Mouse (Mus musculus): ENCODE data around the gene Csnk1g2. TPM values are rescaled to one million over a fixed set of nuclear protein-coding genes. Genes with fewer than 3 reads are reported as not detected.
A peak's percentile ranks its signal among the peaks of the same experiment; 100 is the strongest.
"Not testable (repeated sequence)": the region's sequence is repeated elsewhere in the genome, so short reads cannot be mapped to it uniquely, and the experiment has no call there.

Gene Csnk1g2
- polyA plus RNA-seq, 1 experiment = 166 TPM

DNA sequence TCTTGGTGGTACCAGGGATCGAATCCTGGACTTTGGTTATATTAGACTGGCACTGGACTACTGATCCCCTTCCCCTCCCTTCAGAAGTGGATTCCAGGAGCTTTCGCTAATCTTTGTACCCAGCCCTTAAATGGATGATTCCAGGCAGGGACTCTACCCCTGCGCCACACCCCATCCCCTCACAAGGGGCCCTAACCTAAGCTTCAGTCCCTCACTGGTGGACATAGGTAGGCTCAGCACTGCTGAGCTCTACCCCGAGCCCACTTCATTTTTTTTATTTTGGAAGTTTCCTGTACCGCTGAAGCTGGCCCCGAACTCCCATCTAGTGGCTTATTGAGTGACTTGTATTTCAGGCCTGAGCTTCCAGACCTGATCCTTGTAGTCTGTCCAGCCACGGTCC lies 19.3 kb upstream of the Csnk1g2 start:
- DNase-seq = no peak
- peaks cover 8% of the 10 kb centered on the region for H3K4me1 ChIP-seq (ENCODE audit: control insufficient read depth, insufficient read depth, low read length)
- 25% methylated on average over 7 of the region's 7 CpGs for WGBS
- H3K27ac ChIP-seq (ENCODE audit: insufficient read depth, low read depth, low read length) = peak overlapping the region; percentile 67
- TF ChIP-seq CTCF (conservative IDR thresholded peaks at IDR 0.05; ENCODE audit: insufficient read depth, insufficient read length, low read depth, low read length) (no peak), POLR2A (IDR thresholded peaks at IDR 0.05; ENCODE audit: low read depth, low read length) (no peak)
- no peaks in the 10 kb centered on the region for H3K36me3 ChIP-seq (ENCODE audit: control insufficient read depth, insufficient read depth, low read length)
- no peaks in the 10 kb centered on the region for H3K27me3 ChIP-seq (replicated peaks; ENCODE audit: control insufficient read depth, insufficient read depth, low read length)
- peak overlapping the region; percentile 87 for H3K4me3 ChIP-seq (ENCODE audit: insufficient read depth, low read depth, low read length)

DNA sequence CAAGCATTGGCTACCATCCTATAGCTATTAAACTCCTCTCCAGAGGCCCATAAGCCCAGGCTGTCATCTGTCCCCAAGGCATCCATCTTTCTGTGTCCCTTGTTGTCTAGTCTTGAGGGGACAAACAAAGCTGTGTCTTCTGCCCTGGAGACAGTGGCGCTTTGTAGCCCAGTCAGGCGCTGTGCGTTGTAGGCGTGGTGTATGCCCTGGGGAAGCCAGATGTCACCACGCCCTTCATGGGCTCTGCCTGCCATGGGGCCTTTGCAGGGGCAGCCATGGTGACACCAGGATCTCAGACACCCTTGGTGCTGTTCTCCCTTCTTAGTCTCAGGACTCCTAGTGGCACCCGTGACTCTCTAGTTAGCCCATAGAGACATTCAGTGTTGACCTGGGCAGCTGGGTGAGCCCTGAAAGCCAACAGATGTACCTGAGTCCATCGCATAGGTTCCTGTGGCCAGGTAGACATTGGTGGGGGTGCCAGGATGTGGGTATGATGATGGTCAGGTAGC lies 18.6 kb upstream of the Csnk1g2 start:
- no peaks in the 10 kb centered on the region for H3K36me3 ChIP-seq (ENCODE audit: control insufficient read depth, insufficient read depth, low read length)
- H3K4me3 ChIP-seq (ENCODE audit: insufficient read depth, low read depth, low read length) = no peak overlapping the region
- H3K27me3 ChIP-seq (replicated peaks; ENCODE audit: control insufficient read depth, insufficient read depth, low read length) = no peaks in the 10 kb centered on the region
- WGBS = 91% methylated on average over 7 of the region's 7 CpGs
- no peak for TF ChIP-seq CTCF (conservative IDR thresholded peaks at IDR 0.05; ENCODE audit: insufficient read depth, insufficient read length, low read depth, low read length)
- no peak for TF ChIP-seq POLR2A (IDR thresholded peaks at IDR 0.05; ENCODE audit: low read depth, low read length)
- H3K27ac ChIP-seq (ENCODE audit: insufficient read depth, low read depth, low read length) = no peak overlapping the region
- no peak for DNase-seq
- peaks cover 8% of the 10 kb centered on the region for H3K4me1 ChIP-seq (ENCODE audit: control insufficient read depth, insufficient read depth, low read length)

GRCm38 (mm10) chr10:80604988-80605387 lies 17.6 kb upstream of the Csnk1g2 start:
- Histone ChIP-seq H3K4me1 (ENCODE audit: control insufficient read depth, insufficient read depth, low read length) (peaks cover 8% of the 10 kb centered on the region), H3K27ac (ENCODE audit: insufficient read depth, low read depth, low read length) (no peak overlapping the region), H3K4me3 (ENCODE audit: insufficient read depth, low read depth, low read length) (no peak overlapping the region), H3K36me3 (ENCODE audit: control insufficient read depth, insufficient read depth, low read length) (no peaks in the 10 kb centered on the region), H3K27me3 (replicated peaks; ENCODE audit: control insufficient read depth, insufficient read depth, low read length) (no peaks in the 10 kb centered on the region)
- DNase-seq = no peak
- WGBS = 83% methylated on average over 2 of the region's 2 CpGs
- TF ChIP-seq POLR2A (IDR thresholded peaks at IDR 0.05; ENCODE audit: low read depth, low read length) (no peak), CTCF (conservative IDR thresholded peaks at IDR 0.05; ENCODE audit: insufficient read depth, insufficient read length, low read depth, low read length) (no peak)

DNA sequence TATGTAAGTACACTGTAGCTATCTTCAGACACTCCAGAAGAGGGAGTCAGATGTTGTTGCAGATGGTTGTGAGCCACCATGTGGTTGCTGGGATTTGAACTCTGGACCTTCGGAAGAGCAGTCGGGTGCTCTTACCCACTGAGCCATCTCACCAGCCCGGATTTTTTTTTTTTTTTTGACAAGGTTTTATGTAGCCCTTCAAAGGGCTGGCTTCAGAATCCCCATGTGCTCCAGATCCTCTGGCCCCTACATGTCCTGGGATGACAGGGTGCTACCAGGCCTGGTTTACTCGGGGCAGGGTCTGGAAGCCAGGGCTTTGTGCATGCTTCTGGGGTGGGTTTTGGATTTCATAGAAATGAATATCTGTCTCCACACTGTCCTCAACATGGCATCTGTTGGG lies 16.9 kb upstream of the Csnk1g2 start, which contains the start of gene Gm49322:
Gm49322 (plus strand) TSS at position 301 of the 400 bp plus-strand sequence.
- H3K4me1 ChIP-seq (ENCODE audit: control insufficient read depth, insufficient read depth, low read length); H3K36me3 ChIP-seq (ENCODE audit: control insufficient read depth, insufficient read depth, low read length); H3K27me3 ChIP-seq (replicated peaks; ENCODE audit: control insufficient read depth, insufficient read depth, low read length); H3K4me3 ChIP-seq (ENCODE audit: insufficient read depth, low read depth, low read length); H3K27ac ChIP-seq (ENCODE audit: insufficient read depth, low read depth, low read length); DNase-seq: not testable (repeated sequence)
- 67% methylated on average over 4 of the region's 4 CpGs for WGBS

- WGBS = 82% methylated on average over 23 of the region's 23 CpGs
- TF ChIP-seq CTCF (conservative IDR thresholded peaks at IDR 0.05; ENCODE audit: insufficient read depth, insufficient read length, low read depth, low read length) (no peak), POLR2A (IDR thresholded peaks at IDR 0.05; ENCODE audit: low read depth, low read length) (no peak)
- Histone ChIP-seq H3K4me1 (ENCODE audit: control insufficient read depth, insufficient read depth, low read length) (peaks cover 8% of the 10 kb centered on the region), H3K36me3 (ENCODE audit: control insufficient read depth, insufficient read depth, low read length) (no peaks in the 10 kb centered on the region), H3K27me3 (replicated peaks; ENCODE audit: control insufficient read depth, insufficient read depth, low read length) (no peaks in the 10 kb centered on the region), H3K4me3 (ENCODE audit: insufficient read depth, low read depth, low read length) (no peak overlapping the region), H3K27ac (ENCODE audit: insufficient read depth, low read depth, low read length) (no peak overlapping the region)
- DNase-seq = no peak
Measured at GRCm38 (mm10) chr10:80606306-80606705, 16.3 kb upstream of the Csnk1g2 start.

DNA sequence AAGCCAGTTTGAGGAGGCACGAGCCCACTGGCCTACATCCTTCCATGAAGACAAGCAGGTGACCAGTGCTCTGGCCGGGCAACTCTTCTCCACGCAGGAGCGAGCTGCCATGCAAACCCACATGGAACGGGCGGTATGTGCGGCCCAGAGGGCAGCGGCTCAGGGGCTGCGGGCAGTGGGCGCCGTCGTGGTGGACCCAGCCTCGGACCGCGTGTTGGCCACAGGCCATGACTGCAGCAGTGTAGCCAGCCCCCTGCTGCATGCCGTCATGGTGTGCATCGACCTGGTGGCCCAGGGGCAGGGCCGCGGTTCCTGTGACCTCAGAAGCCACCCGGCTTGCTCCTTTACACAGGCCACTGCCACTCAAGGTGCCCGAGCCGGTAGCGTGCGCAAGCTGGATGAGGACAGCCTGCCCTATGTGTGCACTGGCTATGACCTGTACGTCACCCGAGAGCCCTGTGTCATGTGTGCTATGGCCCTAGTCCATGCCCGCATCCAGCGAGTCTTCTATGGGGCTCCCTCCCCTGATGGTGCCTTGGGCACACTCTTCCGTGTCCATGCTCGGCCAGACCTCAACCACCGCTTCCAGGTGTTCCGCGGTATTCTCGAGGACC lies 15.8 kb upstream of the Csnk1g2 start:
- WGBS = 90% methylated on average over 34 of the region's 34 CpGs
- Histone ChIP-seq H3K27me3 (replicated peaks; ENCODE audit: control insufficient read depth, insufficient read depth, low read length) (no peaks in the 10 kb centered on the region), H3K36me3 (ENCODE audit: control insufficient read depth, insufficient read depth, low read length) (no peaks in the 10 kb centered on the region), H3K4me3 (ENCODE audit: insufficient read depth, low read depth, low read length) (no peak overlapping the region), H3K27ac (ENCODE audit: insufficient read depth, low read depth, low read length) (no peak overlapping the region), H3K4me1 (ENCODE audit: control insufficient read depth, insufficient read depth, low read length) (peaks cover 8% of the 10 kb centered on the region)
- no peak for DNase-seq
- TF ChIP-seq POLR2A (IDR thresholded peaks at IDR 0.05; ENCODE audit: low read depth, low read length) (no peak), CTCF (conservative IDR thresholded peaks at IDR 0.05; ENCODE audit: insufficient read depth, insufficient read length, low read depth, low read length) (no peak)

DNA sequence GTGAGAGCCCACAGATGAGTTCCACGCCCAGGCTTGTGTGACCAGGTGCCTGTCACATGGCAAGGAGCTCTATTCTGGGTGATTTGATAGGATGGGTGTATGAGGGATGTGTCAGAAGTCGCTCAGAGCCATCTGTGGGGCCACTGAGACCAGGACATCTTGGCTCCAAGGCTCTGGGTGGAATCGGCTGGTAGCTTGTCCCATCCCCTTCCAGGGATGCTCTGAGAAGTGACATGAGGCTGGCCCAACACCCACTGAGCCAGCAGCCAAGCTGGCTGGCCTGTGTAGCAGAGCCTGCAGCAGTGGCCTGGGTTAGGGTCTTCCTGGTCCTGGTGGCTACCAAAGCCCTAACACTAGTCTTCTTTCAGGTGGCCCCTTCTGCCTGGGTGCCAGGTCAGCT lies 14.2 kb upstream of the Csnk1g2 start:
- WGBS = 92% methylated on average over 3 of the region's 3 CpGs
- no peak for DNase-seq
- Histone ChIP-seq H3K36me3 (ENCODE audit: control insufficient read depth, insufficient read depth, low read length) (no peaks in the 10 kb centered on the region), H3K27me3 (replicated peaks; ENCODE audit: control insufficient read depth, insufficient read depth, low read length) (no peaks in the 10 kb centered on the region), H3K27ac (ENCODE audit: insufficient read depth, low read depth, low read length) (no peak overlapping the region), H3K4me1 (ENCODE audit: control insufficient read depth, insufficient read depth, low read length) (peaks cover 3% of the 10 kb centered on the region; the same call in 1 of the 2 replicates), H3K4me3 (ENCODE audit: insufficient read depth, low read depth, low read length) (no peak overlapping the region)
- TF ChIP-seq POLR2A (IDR thresholded peaks at IDR 0.05; ENCODE audit: low read depth, low read length) (no peak), CTCF (conservative IDR thresholded peaks at IDR 0.05; ENCODE audit: insufficient read depth, insufficient read length, low read depth, low read length) (no peak)

Data from kidney, adult 2 months (tissue).